Mouse (Mus musculus) liver, adult 2 months (tissue): ENCODE data around the gene Vgll1.

Experiments
- CTCF ChIP-seq: fragments of 200-500 bp; IDR thresholded peaks from 2 replicates; pipeline ENCODE4 v1.5.1; 2011; ENCODE audit warnings: low read depth, low read length, control low read depth
- POLR2A ChIP-seq: fragments of 200-500 bp; IDR thresholded peaks from 2 replicates; pipeline ENCODE4 v1.6.1; 2011; ENCODE audit warnings: low read length, control low read depth; ENCODE audit not compliant: insufficient read depth; ENCODE audit errors: extremely low read depth

GRCm38 (mm10) chrX:57120768-57121167 is 32.9 kb downstream of the Vgll1 start:
- TF ChIP-seq CTCF, result no peak
- no peak for TF ChIP-seq POLR2A
